Mouse (Mus musculus) regulatory T cell (primary cell): ENCODE data around the gene Cdcp1.

ENCODE experiments used
- in situ Hi-C: fragments of 300-600 bp; cut with MboI, MseI; formaldehyde crosslinking; loops from one replicate; pipeline ENCODE4 v1.15.1; 2025; ENCODE audit warnings: high pct_unique_total_duplicates

Gene Cdcp1

GRCm38 (mm10) chr9:123213371-123213770, 2.5 kb downstream of the Cdcp1 start:
- in situ Hi-C loops = no loop called here

GRCm38 (mm10) chr9:123207895-123208294, 7.9 kb downstream of the Cdcp1 start:
- in situ Hi-C loops = no loop called here

- in situ Hi-C loops = no loop called here
Observed at GRCm38 (mm10) chr9:123206948-123207347, 8.9 kb downstream of the Cdcp1 start.

- in situ Hi-C loops = no loop called here
Observed at GRCm38 (mm10) chr9:123206526-123206925, 9.3 kb downstream of the Cdcp1 start.

GRCm38 (mm10) chr9:123200116-123200515, 15.7 kb downstream of the Cdcp1 start:
- in situ Hi-C loops = loop anchor here (5.0 kb wide), 1 partner anchor 37 kb away; no protein-coding TSS in a partner anchor

- in situ Hi-C loops = no loop called here
Observed at GRCm38 (mm10) chr9:123188271-123188670, 27.6 kb downstream of the Cdcp1 start.

- in situ Hi-C loops = no loop called here
Observed at GRCm38 (mm10) chr9:123187589-123187988, 28.2 kb downstream of the Cdcp1 start.

- in situ Hi-C loops = no loop called here
Observed at GRCm38 (mm10) chr9:123186151-123186550, 29.7 kb downstream of the Cdcp1 start.

GRCm38 (mm10) chr9:123185546-123185945, 30.3 kb downstream of the Cdcp1 start:
- in situ Hi-C loops = no loop called here

GRCm38 (mm10) chr9:123183226-123183625, 32.6 kb downstream of the Cdcp1 start:
- in situ Hi-C loops = no loop called here

GRCm38 (mm10) chr9:123180003-123180402, 35.8 kb downstream of the Cdcp1 start:
- in situ Hi-C loops = no loop called here

- in situ Hi-C loops = no loop called here
Observed at GRCm38 (mm10) chr9:123177380-123178048, 38.3 kb downstream of the Cdcp1 start.

- in situ Hi-C loops = no loop called here
Observed at GRCm38 (mm10) chr9:123174356-123174755, 41.5 kb downstream of the Cdcp1 start.

- in situ Hi-C loops = no loop called here
Observed at GRCm38 (mm10) chr9:123173760-123174159, 42.1 kb downstream of the Cdcp1 start.

GRCm38 (mm10) chr9:123165781-123166443, 49.9 kb downstream of the Cdcp1 start:
- in situ Hi-C loops = no loop called here

GRCm38 (mm10) chr9:123162985-123163694, 52.7 kb downstream of the Cdcp1 start:
- in situ Hi-C loops = loop anchor here (5.0 kb wide), 1 partner anchor 89 kb away; no protein-coding TSS in a partner anchor

GRCm38 (mm10) chr9:123161792-123162191, 54.0 kb downstream of the Cdcp1 start:
- in situ Hi-C loops = loop anchor here (5.0 kb wide), 1 partner anchor 91 kb away; no protein-coding TSS in a partner anchor

GRCm38 (mm10) chr9:123159330-123159729, 56.5 kb downstream of the Cdcp1 start:
- in situ Hi-C loops = loop anchor here (5.0 to 10.0 kb wide), 2 partner anchors 293 to 1045 kb away; partner anchors contain the start of gene Snrk

- in situ Hi-C loops = loop anchor here (5.0 to 10.0 kb wide), 2 partner anchors 294 to 1043 kb away; partner anchors contain the start of gene Snrk
Observed at GRCm38 (mm10) chr9:123158125-123158836, 57.6 kb downstream of the Cdcp1 start.

GRCm38 (mm10) chr9:123157699-123158098, 58.1 kb downstream of the Cdcp1 start:
- in situ Hi-C loops = loop anchor here (5.0 to 10.0 kb wide), 2 partner anchors 295 to 1043 kb away; partner anchors contain the start of gene Snrk

GRCm38 (mm10) chr9:123156910-123157361, 58.9 kb downstream of the Cdcp1 start:
- in situ Hi-C loops = loop anchor here (5.0 to 10.0 kb wide), 2 partner anchors 295 to 1042 kb away; partner anchors contain the start of gene Snrk
